28 mouse cellular contexts compared by ENCODE assay signal in genomic region chr5:3508480-3509381, GRCm38 (mm10). TPM values are rescaled to one million over a fixed set of nuclear protein-coding genes. Genes with fewer than 3 reads are reported as not detected.
DNase-seq lines count a peak whose midpoint lies in the region; ATAC-seq and TF ChIP-seq lines count a peak whose summit lies in the region.
"Had no signal": no experiment of that assay in that cellular context is flagged by ENCODE, and none has a peak within 500 bp of the region (broad histone marks: within the 10 kb centered on the region; RNA-seq: fewer than 3 reads in every experiment).

No protein-coding gene starts in this region.

- H3K36me3 ChIP-seq in CH12.LX (replicated peaks in 1 of 2; ENCODE audit: control insufficient read depth in 1 of 2, insufficient read depth in 1 of 2, low read length in 1 of 2), result peaks cover 12 to 29% of the 10 kb centered on the region in 2 experiments
- H3K36me3 ChIP-seq in intestine, embryonic 16.5 days (ENCODE audit: control insufficient read depth, insufficient read depth, low read length), result no peaks in the 10 kb centered on the region
- H3K36me3 ChIP-seq: embryonic facial prominence, embryonic 10.5 days; embryonic facial prominence, embryonic 15.5 days; forebrain, embryonic 12.5 days; kidney, embryonic 15.5 days; liver, embryonic 13.5 days; midbrain, embryonic 10.5 days; midbrain, embryonic 15.5 days had no signal

- TF ChIP-seq RAD21 in CH12.LX (IDR thresholded peaks at IDR 0.05; ENCODE audit: low read depth, low read length), result no peak

- peaks cover 63% of the 10 kb centered on the region for H3K79me2 ChIP-seq in CH12.LX (replicated peaks; ENCODE audit: control insufficient read depth, extremely low read depth, insufficient read depth, poor library complexity, severe bottlenecking)

- peak overlapping the region; percentile 68 for H3K4me2 ChIP-seq in CH12.LX (ENCODE audit: insufficient read depth, low read depth, poor library complexity, severe bottlenecking)
- H3K4me2 ChIP-seq in intestine, embryonic 16.5 days (ENCODE audit: low read depth, low read length), result no peak overlapping the region
- H3K4me2 ChIP-seq: embryonic facial prominence, embryonic 15.5 days; forebrain, embryonic 12.5 days; kidney, embryonic 15.5 days; liver, embryonic 13.5 days; midbrain, embryonic 15.5 days had no signal

- no peak for TF ChIP-seq CTCF in CH12.LX (conservative IDR thresholded peaks at IDR 0.05 in 1 of 2, IDR thresholded peaks at IDR 0.05 in 1 of 2; ENCODE audit: low read depth in 2 of 2, low read length in 2 of 2)

- no peaks in the 10 kb centered on the region for H3K27me3 ChIP-seq in CH12.LX (replicated peaks)
- no peaks in the 10 kb centered on the region for H3K27me3 ChIP-seq in intestine, embryonic 16.5 days (replicated peaks; ENCODE audit: control insufficient read depth, insufficient read depth, low read length)
- H3K27me3 ChIP-seq: embryonic facial prominence, embryonic 15.5 days; forebrain, embryonic 12.5 days; kidney, embryonic 15.5 days; liver, embryonic 13.5 days; midbrain, embryonic 15.5 days had no signal

- WGBS in intestine, embryonic 16.5 days, result 48% methylated on average over 7 of the region's 7 CpGs

- dilution Hi-C loops in CH12.LX (cut with MboI; ENCODE audit: extremely low pct_ligation_motif_present, extremely low pct_unique_long_range_greater_than_20kb, low sequenced_read_pairs), result no loop called here

- peak overlapping the region; percentile 44 for H3K9ac ChIP-seq in CH12.LX (ENCODE audit: insufficient read depth, low read depth)
- no peak overlapping the region for H3K9ac ChIP-seq in intestine, embryonic 16.5 days (ENCODE audit: low read depth, low read length)
- H3K9ac ChIP-seq: embryonic facial prominence, embryonic 15.5 days; forebrain, embryonic 12.5 days; forebrain, postnatal 0 days; kidney, embryonic 15.5 days; liver, embryonic 13.5 days; midbrain, embryonic 15.5 days had no signal

- peaks cover 25 to 94% of the 10 kb centered on the region in 2 experiments for H3K4me1 ChIP-seq in CH12.LX (ENCODE audit: control insufficient read depth in 1 of 2, insufficient read depth in 2 of 2)
- peaks cover 11% of the 10 kb centered on the region for H3K4me1 ChIP-seq in intestine, embryonic 16.5 days (ENCODE audit: control insufficient read depth, insufficient read depth, low read length)
- H3K4me1 ChIP-seq: embryonic facial prominence, embryonic 10.5 days; forebrain, embryonic 12.5 days; midbrain, embryonic 10.5 days; midbrain, embryonic 15.5 days had no signal

- in situ Hi-C loops in CH12.LX (cut with MboI; ENCODE audit: low pct_ligation_motif_present, low pct_unique_long_range_greater_than_20kb, low sequenced_read_pairs), result no loop called here

- H3K9me3 ChIP-seq in CH12.LX (replicated peaks; ENCODE audit: low read length), result peaks cover 3% of the 10 kb centered on the region
- H3K9me3 ChIP-seq in intestine, embryonic 16.5 days (ENCODE audit: control insufficient read depth, low read length), result no peaks in the 10 kb centered on the region
- H3K9me3 ChIP-seq: embryonic facial prominence, embryonic 10.5 days; embryonic facial prominence, embryonic 15.5 days; forebrain, embryonic 12.5 days; kidney, embryonic 15.5 days; liver, embryonic 13.5 days; midbrain, embryonic 10.5 days; midbrain, embryonic 15.5 days had no signal

- TF ChIP-seq EP300 in CH12.LX (IDR thresholded peaks at IDR 0.05; ENCODE audit: low read length), result no peak

- peak; percentile 52; the same call in 1 of the 2 replicates for ATAC-seq in intestine, embryonic 16.5 days
- ATAC-seq: forebrain, postnatal 0 days; hindbrain, embryonic 16.5 days; midbrain, embryonic 15.5 days had no signal

- H3K27ac ChIP-seq in CH12.LX (ENCODE audit: insufficient read depth, low read depth), result peak overlapping the region; percentile 87
- no peak overlapping the region for H3K27ac ChIP-seq in intestine, embryonic 16.5 days (ENCODE audit: low read length)
- H3K27ac ChIP-seq: embryonic facial prominence, embryonic 10.5 days; embryonic facial prominence, embryonic 15.5 days; forebrain, embryonic 12.5 days; kidney, embryonic 15.5 days; layer of hippocampus, adult 2 months; liver, embryonic 13.5 days; midbrain, embryonic 10.5 days; midbrain, embryonic 15.5 days had no signal

- H3K4me3 ChIP-seq in CH12.LX (replicated peaks in 1 of 3; ENCODE audit: low read depth in 2 of 3, low read length in 2 of 3, poor library complexity in 1 of 3), result no peak overlapping the region
- no peak overlapping the region for H3K4me3 ChIP-seq in intestine, embryonic 16.5 days (ENCODE audit: low read length)
- H3K4me3 ChIP-seq: embryonic facial prominence, embryonic 10.5 days; embryonic facial prominence, embryonic 15.5 days; forebrain, embryonic 12.5 days; kidney, embryonic 15.5 days; layer of hippocampus, adult 2 months; liver, embryonic 13.5 days; midbrain, embryonic 10.5 days; midbrain, embryonic 15.5 days had no signal

- TF ChIP-seq POLR2A in CH12.LX (IDR thresholded peaks at IDR 0.05; ENCODE audit: low read depth, low read length), result no peak

- peak; percentile 47 for DNase-seq in CD4-positive helper T cell, adult 2 months (ENCODE audit: low read depth, low spot score)
- DNase-seq in CH12.LX (ENCODE audit: extremely low read depth), result no peak
- DNase-seq in adrenal gland, postnatal 25 days, result no peak
- no peak for DNase-seq in kidney, postnatal 10 days
- no peak for DNase-seq in cerebellum, adult 18-20 months
- DNase-seq: adrenal gland, postnatal 10 days; cerebellum, adult 11-12 months; cerebellum, postnatal 10 days; forebrain, postnatal 0 days; gastrocnemius, postnatal 10 days; heart, postnatal 14 days; kidney, adult 18-20 months; kidney, postnatal 36 days; liver, embryonic 13.5 days; lung, adult 18-20 months; lung, postnatal 10 days; right cerebral cortex, postnatal 25 days; thymus, adult 18-20 months; thymus, postnatal 25 days had no signal

TF ChIP-seq in CH12.LX, 34 proteins besides CTCF, POLR2A, EP300 and RAD21:
- no peak for TF ChIP-seq POLR2AphosphoS2 (IDR thresholded peaks at IDR 0.05; ENCODE audit: low read depth, low read length)
- TF ChIP-seq HCFC1 (IDR thresholded peaks at IDR 0.05; ENCODE audit: low read depth, low read length), result peak; percentile 18; the same call in 1 of the 2 replicates
- TF ChIP-seq CHD1 (IDR thresholded peaks at IDR 0.05; ENCODE audit: low read depth, low read length), result peak; percentile 7; the same call in 1 of the 2 replicates
- TF ChIP-seq ETS1 (conservative IDR thresholded peaks at IDR 0.05; ENCODE audit: low read depth, low read length), result no peak; the same call in 1 of the 2 replicates
- TF ChIP-seq ZNF384 (IDR thresholded peaks at IDR 0.05; ENCODE audit: low read depth, low read length), result peak; percentile 84

RNA-seq across cellular contexts. Expression of gene Fam133b, which starts 34.9 kb away (rescaled TPM):
- total RNA-seq in CH12.LX (2012; rRNA removed) (23.2 and 31.2 TPM in 2 replicates), CH12.LX (2014; rRNA removed) (55.9 and 63.0 TPM in 2 replicates)
- polyA plus RNA-seq in CH12.LX (2012; ENCODE audit: insufficient read length, low read depth), result 66.1 and 70.8 TPM in 2 replicates
- 17.6 and 18.7 TPM in 2 replicates for polyA plus RNA-seq in intestine, embryonic 16.5 days (2015; fragmentation: Nextera tagmentation; extraction: Ambion mirVana)
- total RNA-seq in adrenal gland, postnatal 25 days (2021), result 32.8 and 35.5 TPM in 2 replicates
